Mouse (Mus musculus): ENCODE measurements at regions not wholly inside any gene's neighbourhood (a gene's known extent, or its start where the extent isn't known, plus 50 kb on each side); places are given as distances from the start of the nearest gene placed in this dataset.

GRCm38 (mm10) chr11:18821384-18821783 lies 197.4 kb downstream of the Meis1 start:
- peak; percentile 13 to 39 for DNase-seq

GRCm38 (mm10) chr11:18814110-18814509 lies 204.7 kb downstream of the Meis1 start:
- no peak for DNase-seq
- intact Hi-C loops (cut with DNase I) = no loop called here

More at GRCm38 (mm10) chr11:18821384-18821783, 197.4 kb downstream of the Meis1 start:
- intact Hi-C loops (cut with DNase I) = loop anchor here (5.0 kb wide), 1 partner anchor 201 kb away; no protein-coding TSS in a partner anchor

- intact Hi-C loops (cut with DNase I) = no loop called here
- DNase-seq = no peak
These were observed 251.3 kb downstream of the Meis1 start for GRCm38 (mm10) chr11:18767479-18767878.

GRCm38 (mm10) chr11:18766458-18767016 lies 252.2 kb downstream of the Meis1 start:
- intact Hi-C loops (cut with DNase I) = no loop called here
- no peak for DNase-seq

GRCm38 (mm10) chr11:18758591-18759074 lies 260.2 kb downstream of the Meis1 start:
- intact Hi-C loops (cut with DNase I) = no loop called here
- no peak for DNase-seq

GRCm38 (mm10) chr11:18756576-18756975 lies 262.2 kb downstream of the Meis1 start:
- no peak for DNase-seq
- intact Hi-C loops (cut with DNase I) = no loop called here

GRCm38 (mm10) chr11:18754732-18755525 lies 263.9 kb downstream of the Meis1 start:
- no peak for DNase-seq
- intact Hi-C loops (cut with DNase I) = no loop called here

GRCm38 (mm10) chr11:18753856-18754255 lies 264.9 kb downstream of the Meis1 start:
- intact Hi-C loops (cut with DNase I) = no loop called here
- DNase-seq = no peak

- no peak for DNase-seq
- intact Hi-C loops (cut with DNase I) = no loop called here
These were observed 265.5 kb downstream of the Meis1 start for GRCm38 (mm10) chr11:18753246-18753645.

GRCm38 (mm10) chr11:18752512-18752911 lies 266.3 kb downstream of the Meis1 start:
- intact Hi-C loops (cut with DNase I) = no loop called here
- no peak for DNase-seq

GRCm38 (mm10) chr11:18750911-18751841 lies 267.6 kb downstream of the Meis1 start:
- intact Hi-C loops (cut with DNase I) = no loop called here
- DNase-seq = no peak

GRCm38 (mm10) chr11:18750080-18750375 lies 268.8 kb downstream of the Meis1 start:
- intact Hi-C loops (cut with DNase I) = no loop called here

GRCm38 (mm10) chr11:18749265-18750079 lies 269.3 kb downstream of the Meis1 start:
- intact Hi-C loops (cut with DNase I) = no loop called here
- no peak for DNase-seq

More at GRCm38 (mm10) chr11:18750080-18750375, 268.8 kb downstream of the Meis1 start:
- no peak for DNase-seq

- DNase-seq = no peak
- intact Hi-C loops (cut with DNase I) = no loop called here
These were observed 270.8 kb downstream of the Meis1 start for GRCm38 (mm10) chr11:18747871-18748461.

- intact Hi-C loops (cut with DNase I) = no loop called here
- no peak for DNase-seq
These were observed 271.4 kb downstream of the Meis1 start for GRCm38 (mm10) chr11:18747361-18747760.

- intact Hi-C loops (cut with DNase I) = no loop called here
- DNase-seq = no peak
These were observed 272.3 kb downstream of the Meis1 start for GRCm38 (mm10) chr11:18746486-18746885.

GRCm38 (mm10) chr11:18745840-18746239 lies 272.9 kb downstream of the Meis1 start:
- DNase-seq = no peak
- intact Hi-C loops (cut with DNase I) = no loop called here

- no peak for DNase-seq
- intact Hi-C loops (cut with DNase I) = no loop called here
These were observed 283.7 kb downstream of the Meis1 start for GRCm38 (mm10) chr11:18734904-18735664.

GRCm38 (mm10) chr11:18734075-18734474 lies 284.7 kb downstream of the Meis1 start:
- DNase-seq = no peak

More at GRCm38 (mm10) chr11:18734075-18734474, 284.7 kb downstream of the Meis1 start:
- intact Hi-C loops (cut with DNase I) = no loop called here
